Mouse (Mus musculus) neural tube, embryonic 15.5 days (tissue): ENCODE results near the gene Gdf1. TPM values are rescaled to one million over a fixed set of nuclear protein-coding genes. Genes with fewer than 3 reads are reported as not detected.

Experiments
- ATAC-seq: fragments of 200-750 bp; cut with Nextera tagmentation; 2 replicates; pipeline ENCODE4 v1.8.0; 2017; ENCODE audit warnings: mild to moderate bottlenecking, moderate TSS enrichment, moderate library complexity; ENCODE audit not compliant: low FRiP score
- H3K27ac ChIP-seq: fragments of 300-500 bp; sonication (generic); replicated peaks from 2 replicates; pipeline ENCODE4 v1.5.1; 2015; ENCODE audit warnings: mild to moderate bottlenecking, inconsistent platforms
- H3K27me3 ChIP-seq: fragments of 300-500 bp; sonication (generic); replicated peaks from 2 replicates; pipeline ENCODE4 v1.6.1; 2015; ENCODE audit warnings: inconsistent platforms
- H3K36me3 ChIP-seq: fragments of 300-500 bp; sonication (generic); 2 replicates; pipeline ENCODE4 v1.6.1; 2015; ENCODE audit warnings: inconsistent platforms
- H3K4me1 ChIP-seq: fragments of 300-500 bp; sonication (generic); 2 replicates; pipeline ENCODE4 v1.6.1; 2015; ENCODE audit warnings: inconsistent platforms
- H3K4me2 ChIP-seq: fragments of 300-500 bp; sonication (generic); 2 replicates; pipeline ENCODE4 v1.6.1; 2015; ENCODE audit warnings: inconsistent platforms, mild to moderate bottlenecking, moderate library complexity
- H3K4me3 ChIP-seq: fragments of 300-500 bp; sonication (generic); replicated peaks from 2 replicates; pipeline ENCODE4 v1.5.1; 2015; ENCODE audit warnings: mild to moderate bottlenecking, inconsistent platforms
- H3K9ac ChIP-seq: fragments of 300-500 bp; sonication (generic); replicated peaks from 2 replicates; pipeline ENCODE4 v1.6.1; 2015; ENCODE audit warnings: mild to moderate bottlenecking, inconsistent platforms
- H3K9me3 ChIP-seq: fragments of 300-500 bp; sonication (generic); replicated peaks from 2 replicates; pipeline ENCODE4 v1.6.1; 2016; ENCODE audit warnings: inconsistent platforms
- WGBS: fragments of 180-500 bp; shearing (Covaris S2); methylation state at CpG from one replicate; pipeline ENCODE4 v1.1.7; 2015; ENCODE audit warnings: mixed read lengths; 5-methylcytosine and 5-hydroxymethylcytosine counted together
- polyA plus RNA-seq: library from polyadenylated mRNA; unstranded; fragments of >200 nt; fragmentation: Nextera tagmentation; extraction: Ambion mirVana; gene quantifications from 2 replicates; pipeline ENCODE4 v1.2.1, GENCODE M21; 2015

Gdf1 gene
- polyA plus RNA-seq, 1 experiment from 2014 or later: 7.9 TPM

DNA sequence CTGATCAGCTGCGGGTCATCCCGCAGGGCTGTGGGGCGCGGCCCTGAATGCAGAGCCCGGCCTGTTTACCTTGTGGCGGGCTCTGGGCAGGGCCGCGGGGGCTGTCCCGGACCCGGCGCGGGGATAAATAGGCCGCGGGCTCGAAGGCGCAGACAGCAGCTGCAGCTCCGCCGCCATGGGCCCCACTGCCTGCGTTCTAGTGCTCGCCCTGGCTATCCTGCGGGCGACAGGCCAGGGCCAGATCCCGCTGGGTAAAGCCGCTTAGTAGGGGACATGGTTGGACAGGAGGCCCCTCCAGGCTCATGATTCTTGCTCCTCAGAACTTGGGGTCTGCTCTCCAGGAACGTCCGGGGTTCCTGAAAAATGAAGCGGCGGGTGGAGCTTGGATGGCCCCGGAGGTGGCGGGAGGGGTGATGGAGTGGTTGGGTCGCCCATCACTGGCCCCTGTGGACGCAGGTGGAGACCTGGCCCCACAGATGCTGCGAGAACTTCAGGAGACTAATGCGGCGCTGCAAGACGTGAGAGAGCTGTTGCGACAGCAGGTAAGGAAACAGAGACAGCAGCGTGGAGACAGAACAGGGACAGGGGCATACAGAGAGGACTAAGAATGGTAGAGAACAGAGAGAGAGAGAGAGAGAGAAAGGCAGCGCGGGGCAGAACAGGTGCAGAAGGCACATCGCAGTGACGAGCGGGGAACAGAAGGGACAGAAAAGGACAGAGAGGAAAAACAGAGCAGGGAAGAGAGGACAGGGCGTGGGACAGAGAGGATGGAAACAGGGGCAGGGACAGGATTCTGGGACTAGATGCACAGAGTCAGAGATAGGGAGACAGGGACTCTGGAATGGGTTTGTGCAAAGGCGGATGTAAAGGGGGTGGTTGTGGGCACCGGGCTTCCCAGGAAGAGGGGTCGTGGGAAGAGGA lies 44.0 kb downstream of the Gdf1 start, which contains the start of gene Comp:
Gene Comp, plus strand, starts transcription at position 162 of the 921 bp plus-strand sequence.
- Histone ChIP-seq H3K27me3 (peaks cover 81% of the 10 kb centered on the region), H3K9ac (no peak within 1 kb of the TSS), H3K4me1 (peaks cover 35% of the 10 kb centered on the region), H3K36me3 (no peaks in the 10 kb centered on the region), H3K27ac (no peak within 1 kb of the TSS), H3K4me3 (peak within 1 kb of the TSS; percentile 32), H3K4me2 (peak within 1 kb of the TSS; percentile 55), H3K9me3 (no peaks in the 10 kb centered on the region)
- no peak for ATAC-seq
- WGBS: 2% methylated on average over 47 of the region's 47 CpGs

DNA sequence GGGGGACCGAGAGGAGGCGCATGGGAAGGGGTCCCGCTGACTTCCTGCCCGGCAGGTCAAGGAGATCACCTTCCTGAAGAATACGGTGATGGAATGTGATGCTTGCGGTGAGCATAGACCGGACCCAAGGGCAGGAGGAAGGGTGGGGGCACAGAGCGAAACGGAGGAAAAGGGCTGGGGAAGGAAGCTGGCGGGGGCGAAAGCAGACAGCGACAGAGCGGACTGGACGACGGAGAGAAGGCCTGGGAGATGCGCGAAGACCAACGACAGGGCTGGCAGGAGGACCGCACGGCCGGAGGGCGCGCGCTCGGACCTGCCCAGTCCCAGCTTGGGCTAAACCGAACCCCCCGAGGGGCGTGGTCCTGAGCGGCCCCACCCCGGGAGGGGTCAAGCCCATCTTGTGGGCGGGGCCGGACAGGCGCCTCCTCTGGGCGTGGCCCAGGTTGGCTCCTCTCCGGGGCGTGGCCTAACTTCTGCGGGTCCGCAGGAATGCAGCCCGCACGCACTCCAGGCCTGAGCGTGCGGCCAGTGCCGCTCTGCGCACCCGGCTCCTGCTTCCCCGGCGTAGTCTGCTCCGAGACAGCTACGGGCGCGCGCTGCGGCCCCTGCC lies 44.8 kb downstream of the Gdf1 start:
- H3K27ac ChIP-seq: no peak overlapping the region
- ATAC-seq: peak; percentile 55
- H3K4me2 ChIP-seq: peak overlapping the region; percentile 55
- H3K9me3 ChIP-seq: no peaks in the 10 kb centered on the region
- WGBS: under 1% methylated on average over 53 of the region's 53 CpGs
- peaks cover 35% of the 10 kb centered on the region for H3K4me1 ChIP-seq
- peak overlapping the region; percentile 32 for H3K4me3 ChIP-seq
- H3K36me3 ChIP-seq: no peaks in the 10 kb centered on the region
- H3K27me3 ChIP-seq: peaks cover 89% of the 10 kb centered on the region
- no peak overlapping the region for H3K9ac ChIP-seq

DNA sequence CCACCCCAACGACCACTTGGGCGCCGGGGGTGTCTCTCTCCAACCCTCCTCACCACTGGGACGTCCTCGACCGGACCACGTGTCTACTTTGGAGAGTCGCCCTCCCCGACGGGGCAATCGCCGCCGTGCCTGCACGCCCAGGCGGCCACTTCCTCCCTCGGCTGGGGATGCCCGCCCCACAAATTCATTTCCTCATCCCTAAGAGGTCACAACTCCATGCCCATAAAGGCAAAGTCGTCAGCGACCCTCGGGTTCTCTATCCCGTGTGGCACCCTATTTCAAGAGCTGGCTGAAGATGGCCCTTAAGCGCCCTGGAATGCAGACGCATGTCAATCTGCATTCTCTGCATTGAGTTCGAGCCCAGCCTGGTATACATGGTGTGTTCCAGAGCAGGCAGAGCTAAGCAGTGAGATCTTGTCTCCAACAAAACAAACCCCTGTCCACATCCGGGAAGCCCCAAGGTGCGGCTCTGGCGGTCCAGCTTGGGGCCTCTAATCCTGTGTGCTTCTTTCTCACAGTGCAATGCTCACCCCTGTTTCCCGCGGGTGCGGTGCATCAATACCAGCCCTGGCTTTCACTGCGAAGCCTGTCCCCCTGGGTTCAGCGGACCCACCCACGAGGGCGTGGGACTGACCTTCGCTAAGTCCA lies 45.7 kb downstream of the Gdf1 start:
- Histone ChIP-seq H3K36me3 (no peaks in the 10 kb centered on the region), H3K4me1 (peaks cover 35% of the 10 kb centered on the region), H3K9ac (no peak overlapping the region), H3K9me3 (no peaks in the 10 kb centered on the region), H3K4me3 (peak overlapping the region; percentile 32; the same call in 1 of the 2 replicates), H3K27ac (no peak overlapping the region), H3K27me3 (peaks cover 86% of the 10 kb centered on the region), H3K4me2 (peak overlapping the region; percentile 55)
- peak; percentile 18; the same call in 1 of the 2 replicates for ATAC-seq
- WGBS: 4% methylated on average over 35 of the region's 35 CpGs

DNA sequence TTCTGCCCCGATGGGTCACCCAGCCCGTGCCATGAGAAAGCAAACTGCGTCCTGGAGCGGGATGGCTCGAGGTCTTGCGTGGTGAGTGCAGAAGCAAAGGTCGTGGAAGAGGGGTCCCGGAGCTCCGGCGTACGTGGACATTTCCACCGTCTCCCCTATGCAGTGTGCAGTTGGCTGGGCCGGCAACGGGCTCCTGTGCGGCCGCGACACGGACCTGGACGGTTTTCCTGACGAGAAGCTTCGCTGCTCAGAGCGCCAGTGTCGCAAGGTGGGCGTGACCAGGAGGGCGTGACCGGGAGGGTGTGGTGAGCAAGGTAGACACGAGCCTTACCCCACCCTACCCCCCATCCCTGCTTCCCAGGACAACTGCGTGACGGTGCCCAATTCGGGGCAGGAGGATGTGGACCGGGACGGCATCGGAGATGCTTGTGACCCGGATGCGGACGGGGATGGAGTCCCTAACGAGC lies 46.7 kb downstream of the Gdf1 start:
- no peaks in the 10 kb centered on the region for H3K36me3 ChIP-seq
- 9% methylated on average over 37 of the region's 37 CpGs for WGBS
- no peak for ATAC-seq
- H3K4me2 ChIP-seq: peak overlapping the region; percentile 26
- 0 out of 2 replicates have a peak overlapping the region, but pooled peaks have one; percentile 14 for H3K9ac ChIP-seq
- peaks cover 84% of the 10 kb centered on the region for H3K27me3 ChIP-seq
- peaks cover 35% of the 10 kb centered on the region for H3K4me1 ChIP-seq
- peak overlapping the region; percentile 16 for H3K4me3 ChIP-seq
- no peak overlapping the region for H3K27ac ChIP-seq
- H3K9me3 ChIP-seq: no peaks in the 10 kb centered on the region

DNA sequence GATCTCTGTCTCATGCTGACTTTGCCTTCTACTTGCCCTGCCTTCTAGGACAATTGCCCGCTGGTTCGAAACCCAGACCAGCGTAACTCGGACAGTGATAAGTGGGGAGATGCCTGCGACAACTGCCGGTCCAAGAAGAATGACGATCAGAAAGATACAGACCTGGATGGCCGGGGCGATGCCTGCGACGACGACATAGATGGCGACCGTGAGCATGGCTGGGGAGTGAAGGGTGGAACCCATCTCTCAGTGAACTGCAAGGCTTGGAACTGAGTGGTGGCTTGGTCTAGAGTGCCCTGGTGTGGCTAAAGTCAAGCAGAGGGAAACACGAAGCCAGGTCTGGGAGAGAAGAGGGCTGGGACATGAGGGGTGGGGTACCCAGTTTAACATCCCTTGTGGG lies 47.4 kb downstream of the Gdf1 start:
- Histone ChIP-seq H3K4me2 (no peak overlapping the region), H3K36me3 (no peaks in the 10 kb centered on the region), H3K27ac (no peak overlapping the region), H3K4me1 (peaks cover 35% of the 10 kb centered on the region), H3K9me3 (no peaks in the 10 kb centered on the region), H3K9ac (no peak overlapping the region), H3K27me3 (peaks cover 81% of the 10 kb centered on the region), H3K4me3 (no peak overlapping the region)
- ATAC-seq: no peak
- WGBS: 15% methylated on average over 15 of the region's 15 CpGs

DNA sequence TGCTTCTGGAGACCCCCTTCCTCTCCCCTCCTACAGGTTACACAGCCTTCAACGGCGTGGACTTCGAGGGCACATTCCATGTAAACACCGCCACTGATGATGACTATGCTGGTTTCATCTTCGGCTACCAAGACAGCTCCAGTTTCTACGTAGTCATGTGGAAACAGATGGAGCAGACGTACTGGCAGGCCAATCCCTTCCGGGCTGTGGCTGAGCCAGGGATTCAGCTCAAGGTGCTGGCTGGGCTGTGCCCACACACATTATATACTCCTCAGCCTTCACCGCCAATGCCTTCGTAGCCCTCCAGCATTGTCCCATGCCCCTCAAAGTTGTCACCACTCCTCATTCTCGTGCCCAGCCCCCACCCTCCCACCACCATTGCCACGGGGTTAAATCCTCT lies 50.5 kb downstream of the Gdf1 start:
- 0 out of 2 replicates have a peak, but pooled peaks cover 4% of the 10 kb centered on the region for H3K36me3 ChIP-seq
- no peak overlapping the region for H3K9ac ChIP-seq
- no peak overlapping the region for H3K4me3 ChIP-seq
- ATAC-seq: no peak
- H3K4me1 ChIP-seq: peaks cover 16% of the 10 kb centered on the region
- no peak overlapping the region for H3K27ac ChIP-seq
- no peak overlapping the region for H3K4me2 ChIP-seq
- H3K27me3 ChIP-seq: peaks cover 56% of the 10 kb centered on the region
- 83% methylated on average over 12 of the region's 12 CpGs for WGBS
- no peaks in the 10 kb centered on the region for H3K9me3 ChIP-seq

Other genes starting within 250 kb of the Gdf1 start
- 1.5 and 1.6 TPM in 2 replicates for gene Hapln4, start 246.4 kb upstream of the Gdf1 start, polyA plus RNA-seq
- 160 and 169 TPM in 2 replicates for gene Ncan, start 208.9 kb upstream of the Gdf1 start, polyA plus RNA-seq
- 47.2 and 49.0 TPM in 2 replicates for gene Nr2c2ap, start 198.5 kb upstream of the Gdf1 start, polyA plus RNA-seq
- gene Rfxank, start 190.7 kb upstream of the Gdf1 start, polyA plus RNA-seq: 12.3 and 14.6 TPM in 2 replicates
- gene Borcs8, start 190.3 kb upstream of the Gdf1 start, polyA plus RNA-seq: 60.8 and 62.6 TPM in 2 replicates
- gene Mef2b, start 190.1 kb upstream of the Gdf1 start, polyA plus RNA-seq: 1.4 and 1.5 TPM in 2 replicates
- gene Tmem161a, start 157.5 kb upstream of the Gdf1 start, polyA plus RNA-seq: 51.1 and 54.0 TPM in 2 replicates
- 9.3 and 10.9 TPM in 2 replicates for gene Slc25a42, start 117.5 kb upstream of the Gdf1 start, polyA plus RNA-seq
- 77.3 and 80.5 TPM in 2 replicates for gene Sugp2, start 95.6 kb upstream of the Gdf1 start, polyA plus RNA-seq
- gene Armc6, start 95.4 kb upstream of the Gdf1 start, polyA plus RNA-seq: 106 and 112 TPM in 2 replicates
- gene Homer3, start 47.0 kb upstream of the Gdf1 start, polyA plus RNA-seq: 22.7 and 30.1 TPM in 2 replicates
- gene Ddx49, start 27.3 kb upstream of the Gdf1 start, polyA plus RNA-seq: 42.2 and 46.7 TPM in 2 replicates
- gene Cope, start 27.3 kb upstream of the Gdf1 start, polyA plus RNA-seq: 299 and 314 TPM in 2 replicates
- 35.5 and 42.4 TPM in 2 replicates for gene Cers1, start 14.0 kb upstream of the Gdf1 start, polyA plus RNA-seq
- gene Upf1, start 23.5 kb downstream of the Gdf1 start, polyA plus RNA-seq: 11.8 and 12.6 TPM in 2 replicates
- 3.1 and 6.4 TPM in 2 replicates for gene Comp, start 43.7 kb downstream of the Gdf1 start, polyA plus RNA-seq
- 44.9 and 45.6 TPM in 2 replicates for gene Crtc1, start 109.8 kb downstream of the Gdf1 start, polyA plus RNA-seq
- gene Klhl26, start 147.2 kb downstream of the Gdf1 start, polyA plus RNA-seq: 33.3 and 35.0 TPM in 2 replicates
- gene Tmem59l, start 157.5 kb downstream of the Gdf1 start, polyA plus RNA-seq: 153 and 188 TPM in 2 replicates
- 7.9 and 8.7 TPM in 2 replicates for gene Crlf1, start 163.3 kb downstream of the Gdf1 start, polyA plus RNA-seq
- gene Rex1bd, start 176.9 kb downstream of the Gdf1 start, polyA plus RNA-seq: 165 and 181 TPM in 2 replicates
- gene Uba52, start 181.0 kb downstream of the Gdf1 start, polyA plus RNA-seq: 653 and 714 TPM in 2 replicates
- 381 and 389 TPM in 2 replicates for gene Fkbp8, start 197.9 kb downstream of the Gdf1 start, polyA plus RNA-seq
- gene Kxd1, start 198.1 kb downstream of the Gdf1 start, polyA plus RNA-seq: 44.4 and 51.1 TPM in 2 replicates
- gene Ell, start 209.6 kb downstream of the Gdf1 start, polyA plus RNA-seq: 14.7 and 19.2 TPM in 2 replicates